ENCODE assay signal across 18 mouse cellular contexts in genomic region chr5:7995288-7995897, GRCm38 (mm10). TPM values are rescaled to one million over a fixed set of nuclear protein-coding genes. Genes with fewer than 3 reads are reported as not detected.
DNase-seq lines count a peak whose midpoint lies in the region; ATAC-seq and TF ChIP-seq lines count a peak whose summit lies in the region.
"Had no signal": no experiment of that assay in that cellular context is flagged by ENCODE, and none has a peak within 500 bp of the region (broad histone marks: within the 10 kb centered on the region; RNA-seq: fewer than 3 reads in every experiment).

No protein-coding gene starts in this region.

- peak; percentile 66 for ATAC-seq in embryonic facial prominence, embryonic 11.5 days (replicated peaks; ENCODE audit: insufficient number of reproducible peaks, low FRiP score, low TSS enrichment, low read depth)
- 0 out of 2 replicates have a peak, but pooled peaks have one; percentile 51 for ATAC-seq in kidney, postnatal 0 days (replicated peaks; ENCODE audit: low FRiP score, low read depth)
- 0 out of 2 replicates have a peak, but pooled peaks have one; percentile 26 for ATAC-seq in neural tube, embryonic 14.5 days (ENCODE audit: low read depth)
- ATAC-seq in neural tube, embryonic 15.5 days (ENCODE audit: low FRiP score): no peak
- ATAC-seq: forebrain, embryonic 16.5 days had no signal

- H3K4me2 ChIP-seq in embryonic facial prominence, embryonic 11.5 days (ENCODE audit: low read depth, low read length): no peak overlapping the region
- H3K4me2 ChIP-seq in kidney, postnatal 0 days (ENCODE audit: low read length): no peak overlapping the region
- no peak overlapping the region for H3K4me2 ChIP-seq in neural tube, embryonic 14.5 days (ENCODE audit: low read depth, low read length)
- H3K4me2 ChIP-seq in neural tube, embryonic 15.5 days: no peak overlapping the region
- H3K4me2 ChIP-seq: embryonic facial prominence, embryonic 15.5 days; liver, embryonic 11.5 days; lung, embryonic 14.5 days had no signal

- no peak overlapping the region for H3K27ac ChIP-seq in embryonic facial prominence, embryonic 11.5 days (replicated peaks; ENCODE audit: low read depth, low read length)
- no peak overlapping the region for H3K27ac ChIP-seq in embryonic facial prominence, embryonic 10.5 days (replicated peaks)
- no peak overlapping the region for H3K27ac ChIP-seq in kidney, postnatal 0 days
- no peak overlapping the region for H3K27ac ChIP-seq in neural tube, embryonic 14.5 days (ENCODE audit: low read depth, low read length)
- no peak overlapping the region for H3K27ac ChIP-seq in neural tube, embryonic 15.5 days (replicated peaks)
- H3K27ac ChIP-seq: embryonic facial prominence, embryonic 15.5 days had no signal

- no peak overlapping the region for H3K4me3 ChIP-seq in embryonic facial prominence, embryonic 11.5 days (ENCODE audit: low read depth, low read length)
- H3K4me3 ChIP-seq in embryonic facial prominence, embryonic 10.5 days: no peak overlapping the region
- H3K4me3 ChIP-seq in kidney, postnatal 0 days (replicated peaks; ENCODE audit: low read depth, low read length): no peak overlapping the region
- H3K4me3 ChIP-seq in neural tube, embryonic 14.5 days (ENCODE audit: low read depth, low read length): no peak overlapping the region
- H3K4me3 ChIP-seq in neural tube, embryonic 15.5 days (replicated peaks): no peak overlapping the region
- H3K4me3 ChIP-seq: embryonic facial prominence, embryonic 15.5 days had no signal

- H3K9me3 ChIP-seq in embryonic facial prominence, embryonic 11.5 days (replicated peaks; ENCODE audit: control insufficient read depth, low read length): no peaks in the 10 kb centered on the region
- no peaks in the 10 kb centered on the region for H3K9me3 ChIP-seq in embryonic facial prominence, embryonic 10.5 days
- H3K9me3 ChIP-seq in kidney, postnatal 0 days (replicated peaks; ENCODE audit: low read length): no peaks in the 10 kb centered on the region
- no peaks in the 10 kb centered on the region for H3K9me3 ChIP-seq in neural tube, embryonic 14.5 days (ENCODE audit: control insufficient read depth, low read length)
- H3K9me3 ChIP-seq in neural tube, embryonic 15.5 days (replicated peaks): no peaks in the 10 kb centered on the region
- H3K9me3 ChIP-seq: embryonic facial prominence, embryonic 15.5 days had no signal

- whole genome bisulfite sequencing in embryonic facial prominence, embryonic 11.5 days: 96% methylated on average over 1 of the region's 1 CpGs
- WGBS in embryonic facial prominence, embryonic 10.5 days: 95% methylated on average over 1 of the region's 1 CpGs
- WGBS in kidney, postnatal 0 days: 94% methylated on average over 1 of the region's 1 CpGs
- 97% methylated on average over 1 of the region's 1 CpGs for WGBS in neural tube, embryonic 14.5 days
- 94% methylated on average over 1 of the region's 1 CpGs for WGBS in neural tube, embryonic 15.5 days

- no peak for DNase-seq in embryonic facial prominence, embryonic 11.5 days (ENCODE audit: low spot score)
- no peak for DNase-seq in embryonic facial prominence, embryonic 10.5 days (ENCODE audit: low spot score)
- DNase-seq in kidney, postnatal 0 days (ENCODE audit: low spot score): no peak
- DNase-seq in kidney, postnatal 25 days: no peak
- DNase-seq in adrenal gland, postnatal 36 days: no peak
- DNase-seq in adrenal gland, postnatal 14 days: no peak
- DNase-seq: adrenal gland, adult 2 months; cerebellum, adult 9-11 months; gastrocnemius, postnatal 25 days; kidney, adult 8-10 months; kidney, postnatal 36 days; lung, embryonic 14.5 days; thymus, postnatal 14 days had no signal

- no peaks in the 10 kb centered on the region for H3K36me3 ChIP-seq in embryonic facial prominence, embryonic 11.5 days (replicated peaks; ENCODE audit: control insufficient read depth, insufficient read depth, low read depth, low read length)
- no peaks in the 10 kb centered on the region for H3K36me3 ChIP-seq in embryonic facial prominence, embryonic 10.5 days (replicated peaks)
- H3K36me3 ChIP-seq in kidney, postnatal 0 days (ENCODE audit: insufficient read depth, low read length): no peaks in the 10 kb centered on the region
- no peaks in the 10 kb centered on the region for H3K36me3 ChIP-seq in neural tube, embryonic 14.5 days (ENCODE audit: control insufficient read depth, insufficient read depth, low read length)
- no peaks in the 10 kb centered on the region for H3K36me3 ChIP-seq in neural tube, embryonic 15.5 days
- H3K36me3 ChIP-seq: embryonic facial prominence, embryonic 15.5 days had no signal

- H3K4me1 ChIP-seq in embryonic facial prominence, embryonic 11.5 days (ENCODE audit: control insufficient read depth, insufficient read depth, low read length): no peaks in the 10 kb centered on the region
- H3K4me1 ChIP-seq in embryonic facial prominence, embryonic 10.5 days: no peaks in the 10 kb centered on the region; the same call in 1 of the 2 replicates
- no peaks in the 10 kb centered on the region for H3K4me1 ChIP-seq in kidney, postnatal 0 days (replicated peaks; ENCODE audit: insufficient read depth, low read length)
- H3K4me1 ChIP-seq in neural tube, embryonic 14.5 days (ENCODE audit: control insufficient read depth, insufficient read depth, low read length): no peaks in the 10 kb centered on the region
- H3K4me1 ChIP-seq in neural tube, embryonic 15.5 days: no peaks in the 10 kb centered on the region

- TF ChIP-seq CTCF in kidney, postnatal 0 days (IDR thresholded peaks at IDR 0.05; ENCODE audit: low read depth): no peak

- H3K27me3 ChIP-seq in embryonic facial prominence, embryonic 11.5 days (ENCODE audit: control insufficient read depth, insufficient read depth, low read length): no peaks in the 10 kb centered on the region
- no peaks in the 10 kb centered on the region for H3K27me3 ChIP-seq in embryonic facial prominence, embryonic 10.5 days (replicated peaks; ENCODE audit: low read depth, poor library complexity, severe bottlenecking)
- no peaks in the 10 kb centered on the region for H3K27me3 ChIP-seq in kidney, postnatal 0 days (ENCODE audit: insufficient read depth, low read length)
- H3K27me3 ChIP-seq in neural tube, embryonic 14.5 days (ENCODE audit: control insufficient read depth, insufficient read depth, low read length): no peaks in the 10 kb centered on the region
- no peaks in the 10 kb centered on the region for H3K27me3 ChIP-seq in neural tube, embryonic 15.5 days (replicated peaks)
- H3K27me3 ChIP-seq: embryonic facial prominence, embryonic 15.5 days had no signal

- H3K9ac ChIP-seq in embryonic facial prominence, embryonic 11.5 days (replicated peaks; ENCODE audit: low read length): no peak overlapping the region
- no peak overlapping the region for H3K9ac ChIP-seq in kidney, postnatal 0 days (ENCODE audit: low read depth, low read length)
- no peak overlapping the region for H3K9ac ChIP-seq in neural tube, embryonic 14.5 days (replicated peaks; ENCODE audit: low read depth, low read length)
- H3K9ac ChIP-seq in neural tube, embryonic 15.5 days (replicated peaks): no peak overlapping the region
- H3K9ac ChIP-seq: embryonic facial prominence, embryonic 15.5 days; lung, embryonic 14.5 days had no signal

RNA-seq across cellular contexts. Expression of gene Steap4, which starts 35.1 kb away (rescaled TPM):
- polyA plus RNA-seq in embryonic facial prominence, embryonic 11.5 days (2014; fragmentation: Nextera tagmentation; extraction: Ambion mirVana): 0.50 and 0.53 TPM in 2 replicates
- 0.31 and 0.35 TPM in 2 replicates for polyA plus RNA-seq in embryonic facial prominence, embryonic 10.5 days (2016; fragmentation: Nextera tagmentation; extraction: Ambion mirVana)
- 6.9 and 7.4 TPM in 2 replicates for polyA plus RNA-seq in kidney, postnatal 0 days (2015; fragmentation: Nextera tagmentation; extraction: Ambion mirVana)
- 0.22 TPM in 1 of 2 replicates, not detected in the other for polyA plus RNA-seq in neural tube, embryonic 14.5 days (2014; fragmentation: Nextera tagmentation; extraction: Ambion mirVana)
- polyA plus RNA-seq in neural tube, embryonic 15.5 days (2015; fragmentation: Nextera tagmentation; extraction: Ambion mirVana): 0.45 and 1.3 TPM in 2 replicates
- 10 to 100 TPM; 14.4 to 47.1 TPM for total RNA-seq in adrenal gland, postnatal 36 days (2021)
- total RNA-seq in adrenal gland, postnatal 14 days (2021): 35.8 and 44.3 TPM in 2 replicates

RNA-seq across cellular contexts. Expression of gene Sri, which starts 50.5 kb away (rescaled TPM):
- polyA plus RNA-seq in embryonic facial prominence, embryonic 11.5 days (2014; fragmentation: Nextera tagmentation; extraction: Ambion mirVana): 192 and 203 TPM in 2 replicates
- 188 and 190 TPM in 2 replicates for polyA plus RNA-seq in embryonic facial prominence, embryonic 10.5 days (2016; fragmentation: Nextera tagmentation; extraction: Ambion mirVana)
- polyA plus RNA-seq in kidney, postnatal 0 days (2015; fragmentation: Nextera tagmentation; extraction: Ambion mirVana): 397 and 407 TPM in 2 replicates
- polyA plus RNA-seq in neural tube, embryonic 14.5 days (2014; fragmentation: Nextera tagmentation; extraction: Ambion mirVana): 171 and 179 TPM in 2 replicates
- polyA plus RNA-seq in neural tube, embryonic 15.5 days (2015; fragmentation: Nextera tagmentation; extraction: Ambion mirVana): 192 and 204 TPM in 2 replicates
- total RNA-seq in adrenal gland, postnatal 36 days (2021): 100 to 1,000 TPM in 1 of 2 experiments, 10 to 100 TPM in 1; 98.2 to 112 TPM
- 93.5 and 125 TPM in 2 replicates for total RNA-seq in adrenal gland, postnatal 14 days (2021)
